Mouse (Mus musculus): Measurements from ENCODE around the gene Olfr971.
"Not testable (repeated sequence)": the region's sequence is repeated elsewhere in the genome, so short reads cannot be mapped to it uniquely, and the experiment has no call there.

Gene Olfr971

DNA sequence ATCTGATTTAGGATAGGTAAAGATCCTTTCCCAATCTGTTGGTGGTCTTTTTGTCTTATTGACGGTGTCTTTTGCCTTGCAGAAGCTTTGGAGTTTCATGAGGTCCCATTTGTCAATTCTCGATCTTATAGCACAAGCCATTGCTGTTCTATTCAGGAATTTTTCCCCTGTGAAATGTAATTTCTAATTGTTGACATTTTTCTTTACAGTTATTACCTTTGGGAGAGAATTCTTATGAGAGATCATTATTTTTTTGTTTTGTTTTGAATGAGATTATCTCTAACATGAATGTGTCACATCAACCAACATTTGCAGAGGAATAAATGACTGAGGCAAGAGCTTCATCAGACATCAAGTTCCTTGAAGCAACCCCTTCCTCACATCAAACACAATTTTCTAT, at the start of gene Olfr971:
Olfr971 (plus strand) TSS at position 301 of the 400 bp plus-strand sequence.
- DNase-seq (ENCODE audit: low spot score in 2 of 2): not testable (repeated sequence)

- no peak for DNase-seq (ENCODE audit: low spot score in 2 of 2)
Observed at GRCm38 (mm10) chr9:39790558-39790957, 46.1 kb upstream of the Olfr971 start, which contains the start of gene Olfr969. Olfr969 (plus strand) TSS chr9:39790945.

DNA sequence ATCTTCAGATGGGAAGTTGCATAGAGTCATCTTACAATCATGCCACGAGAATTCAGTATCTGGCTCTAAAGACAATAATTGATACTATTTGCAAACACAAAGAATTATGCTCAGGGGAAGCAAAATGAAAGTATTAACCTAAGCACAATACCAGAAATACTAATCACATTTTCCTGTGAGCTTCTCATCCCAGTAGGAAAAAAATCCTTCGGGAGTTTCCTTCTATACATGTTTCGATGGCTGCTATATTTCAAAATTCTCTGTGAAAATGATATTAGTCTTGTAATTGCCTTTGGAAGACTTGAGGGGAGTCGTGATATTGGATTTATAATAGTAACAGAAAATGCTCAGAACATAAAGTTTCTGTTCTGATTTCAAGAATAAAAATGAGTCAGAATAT, 28.1 kb upstream of the Olfr971 start, which contains the start of gene Olfr970:
Olfr970 (plus strand) TSS at position 301 of the 400 bp plus-strand sequence.
- no peak for DNase-seq (ENCODE audit: low spot score in 2 of 2)

DNA sequence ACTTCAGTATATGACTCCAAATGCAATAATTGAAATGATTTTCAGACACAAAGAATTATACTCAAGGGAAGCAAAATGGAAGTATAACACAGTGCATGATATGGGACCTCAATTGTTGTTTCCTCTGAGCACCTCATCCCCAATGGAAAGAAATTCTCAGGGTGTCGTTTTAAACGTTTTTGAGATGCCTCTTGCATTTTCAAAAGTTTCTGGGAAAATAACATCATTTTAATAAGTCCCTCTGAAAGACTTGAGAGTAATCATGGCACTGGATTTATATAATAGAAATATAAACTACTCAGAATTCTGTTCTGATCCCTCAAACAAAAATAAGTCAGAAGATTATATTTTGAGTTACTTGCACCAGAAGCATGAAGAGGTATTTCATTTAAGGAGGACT, 29.4 kb downstream of the Olfr971 start, which contains the start of gene Olfr972:
Olfr972 (plus strand) TSS at position 301 of the 400 bp plus-strand sequence.
- DNase-seq (ENCODE audit: low spot score in 2 of 2): no peak

DNA sequence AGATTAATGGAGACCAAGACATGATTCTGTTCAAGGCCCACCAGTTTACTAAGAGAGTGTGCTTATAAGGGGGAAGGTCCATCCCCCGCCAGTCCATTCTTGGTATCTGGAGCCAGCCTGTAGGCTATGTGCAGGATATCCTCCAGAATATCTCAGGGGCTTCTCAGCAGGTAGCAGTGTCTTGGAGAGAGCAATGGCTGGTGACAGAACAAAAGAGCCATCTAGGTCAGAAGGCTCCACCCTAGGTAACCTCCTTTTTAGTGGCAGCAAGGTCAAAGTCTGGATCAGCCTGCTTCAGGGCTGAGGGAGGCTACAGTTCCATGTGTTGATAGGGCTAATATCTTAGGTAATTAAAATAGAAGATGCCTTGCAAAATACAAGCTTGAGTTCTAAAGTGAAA, 35.3 kb downstream of the Olfr971 start:
- DNase-seq (ENCODE audit: low spot score in 2 of 2): not testable (repeated sequence)

DNA sequence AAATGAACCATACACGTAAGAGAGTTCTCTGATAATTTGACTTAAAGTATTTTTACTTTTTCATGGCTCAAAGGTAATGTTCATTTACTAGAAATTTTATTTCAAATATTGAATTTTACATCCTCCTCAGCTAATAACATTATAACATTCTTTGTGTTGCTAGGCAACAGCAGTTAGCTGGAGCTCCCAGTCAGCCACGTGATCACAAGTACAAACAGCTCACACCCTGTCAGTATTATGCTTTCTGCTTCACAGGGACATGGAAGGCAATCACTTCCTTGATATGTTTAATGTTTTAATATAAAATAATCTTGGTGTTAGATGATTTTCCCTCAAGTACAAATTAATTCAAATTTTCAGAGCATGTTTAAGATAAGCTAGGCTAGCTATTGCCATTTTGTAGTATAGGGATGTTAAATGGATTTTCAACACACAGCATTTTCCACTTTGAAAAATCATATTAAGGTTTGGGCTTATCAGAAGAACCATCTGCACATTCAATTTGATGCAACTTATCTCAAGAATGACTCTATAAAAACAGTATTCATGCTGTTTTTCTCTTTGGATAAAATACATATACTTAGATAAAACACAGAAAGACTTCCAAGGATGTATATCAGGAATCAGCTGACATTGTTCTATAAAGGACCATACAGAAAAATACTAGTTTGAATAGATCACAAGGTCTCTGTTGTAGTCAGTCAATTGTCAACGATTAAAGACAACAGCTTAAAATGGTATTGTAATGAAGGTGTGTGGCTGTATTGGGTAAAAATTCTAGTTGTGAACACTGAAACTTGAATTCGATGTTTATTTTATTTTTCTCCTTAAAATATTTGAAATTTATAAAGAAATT, 41.1 kb downstream of the Olfr971 start:
- DNase-seq (ENCODE audit: low spot score in 2 of 2): not testable (repeated sequence)
